Mouse (Mus musculus): Measurements from ENCODE around the gene Ubxn11.

DNA sequence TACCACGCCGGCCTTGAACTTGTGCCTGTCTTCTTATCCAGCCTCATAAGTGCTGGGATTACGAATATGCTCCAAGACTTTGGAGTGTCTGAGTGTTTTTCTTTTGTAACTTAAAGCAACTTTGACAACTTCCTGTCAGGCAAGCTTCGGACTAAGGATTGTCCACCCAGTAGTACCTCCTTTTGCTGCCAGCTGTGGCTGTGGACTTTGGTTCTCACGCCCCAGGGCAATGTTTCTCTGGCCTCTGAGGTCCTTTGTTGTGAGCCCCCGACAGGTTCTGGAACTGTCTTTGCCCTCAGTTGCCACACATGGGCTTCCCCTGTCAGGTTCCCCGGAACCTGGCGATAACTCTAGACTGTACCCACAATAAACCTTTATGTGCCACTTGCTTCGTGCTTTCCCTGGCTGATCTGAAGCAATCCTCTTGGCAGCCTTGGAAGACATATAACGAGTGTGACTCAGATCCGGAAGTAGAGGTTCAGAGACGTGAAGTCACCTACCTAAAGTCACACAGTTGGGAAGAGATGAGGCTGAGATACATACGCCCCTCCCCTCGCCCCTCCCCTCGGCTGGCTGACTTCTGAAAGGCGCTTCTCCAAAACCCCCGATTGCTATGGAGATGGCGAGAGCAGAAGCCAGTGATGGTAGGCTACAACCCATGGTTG lies 41.1 kb upstream of the Ubxn11 start:
- TF ChIP-seq CTCF (IDR thresholded peaks at IDR 0.05; ENCODE audit: control insufficient read depth, insufficient read depth, low read length) (no peak), POLR2A (IDR thresholded peaks at IDR 0.05; ENCODE audit: borderline replicate concordance, control insufficient read depth, low read depth, low read length) (no peak)
